Mouse (Mus musculus): ENCODE measurements around the gene Pde1b.

- TF ChIP-seq CTCF (conservative IDR thresholded peaks at IDR 0.05; ENCODE audit: insufficient read depth, insufficient read length, low read depth, low read length) (no peak), POLR2A (IDR thresholded peaks at IDR 0.05; ENCODE audit: low read depth, low read length) (no peak)
Observed at GRCm38 (mm10) chr15:103496204-103497140, 6.4 kb upstream of the Pde1b start.
